Mouse (Mus musculus): ENCODE measurements around the gene Slc45a1. TPM values are rescaled to one million over a fixed set of nuclear protein-coding genes. Genes with fewer than 3 reads are reported as not detected.

Slc45a1 gene
- polyA plus RNA-seq, 1 experiment from 2014 or later = 43.8 TPM

GRCm38 (mm10) chr4:150685778-150686493, 34.0 kb upstream of the Slc45a1 start:
- ATAC-seq (ENCODE audit: low read depth) = no peak

DNA sequence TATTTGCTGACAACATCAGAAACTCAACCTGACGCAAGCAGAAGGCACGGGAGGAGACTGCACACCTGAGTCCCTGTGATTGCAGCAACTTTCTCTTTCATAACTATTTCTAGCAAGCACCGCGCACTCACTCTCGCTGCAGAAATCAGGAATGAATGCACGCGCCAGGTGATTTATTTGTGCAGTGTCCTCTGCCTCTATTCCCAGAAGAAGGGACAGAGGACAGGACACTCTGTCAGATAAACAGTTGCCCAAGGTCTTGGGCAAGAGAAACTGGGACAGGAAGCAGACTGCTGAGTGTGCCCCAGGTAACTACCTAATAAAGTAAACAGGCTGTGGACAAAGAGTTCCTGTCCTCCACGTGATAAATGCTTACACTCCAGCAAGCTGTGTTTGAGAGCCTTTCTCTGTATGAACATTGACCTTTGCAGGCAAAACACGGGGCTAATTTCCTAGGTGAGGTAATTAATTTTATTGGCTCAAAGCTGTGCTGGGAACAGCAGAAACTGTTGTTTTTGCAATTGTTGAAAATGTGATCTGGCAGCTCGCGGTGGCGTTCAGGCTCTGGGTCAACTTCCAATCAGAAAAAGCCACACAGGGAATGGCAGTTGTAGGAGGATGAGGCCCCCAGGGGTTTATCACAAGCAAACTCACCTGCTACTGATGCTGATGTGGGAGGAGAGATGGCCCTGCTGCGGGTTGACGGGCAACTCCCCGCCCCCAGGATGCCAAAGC, 33.2 kb upstream of the Slc45a1 start:
- no peaks in the 10 kb centered on the region; the same call in 1 of the 2 replicates for H3K9me3 ChIP-seq (ENCODE audit: control insufficient read depth, low read length)
- peaks cover 13% of the 10 kb centered on the region; the same call in 1 of the 2 replicates for H3K4me1 ChIP-seq (ENCODE audit: control insufficient read depth, insufficient read depth, low read length)
- H3K4me3 ChIP-seq (ENCODE audit: low read depth, low read length) = no peak overlapping the region
- no peak overlapping the region for H3K4me2 ChIP-seq (ENCODE audit: low read depth, low read length)
- peak overlapping the region; percentile 4; the same call in 1 of the 2 replicates for H3K27ac ChIP-seq (ENCODE audit: low read depth, low read length)
- H3K9ac ChIP-seq (replicated peaks; ENCODE audit: low read depth, low read length) = no peak overlapping the region
- H3K27me3 ChIP-seq (ENCODE audit: control insufficient read depth, insufficient read depth, low read length) = no peaks in the 10 kb centered on the region
- WGBS = 38% methylated on average over 15 of the region's 15 CpGs
- H3K36me3 ChIP-seq (ENCODE audit: control insufficient read depth, insufficient read depth, low read length) = no peaks in the 10 kb centered on the region
- ATAC-seq (ENCODE audit: low read depth) = no peak

More at GRCm38 (mm10) chr4:150685778-150686493, 34.0 kb upstream of the Slc45a1 start:
- H3K4me3 ChIP-seq (ENCODE audit: low read depth, low read length) = no peak overlapping the region
- H3K36me3 ChIP-seq (ENCODE audit: control insufficient read depth, insufficient read depth, low read length) = no peaks in the 10 kb centered on the region
- no peak overlapping the region for H3K9ac ChIP-seq (replicated peaks; ENCODE audit: low read depth, low read length)
- H3K27me3 ChIP-seq (ENCODE audit: control insufficient read depth, insufficient read depth, low read length) = no peaks in the 10 kb centered on the region
- no peaks in the 10 kb centered on the region; the same call in 1 of the 2 replicates for H3K9me3 ChIP-seq (ENCODE audit: control insufficient read depth, low read length)
- H3K4me2 ChIP-seq (ENCODE audit: low read depth, low read length) = no peak overlapping the region
- WGBS = 43% methylated on average over 7 of the region's 8 CpGs
- H3K27ac ChIP-seq (ENCODE audit: low read depth, low read length) = peak overlapping the region; percentile 4; the same call in 1 of the 2 replicates
- peaks cover 13% of the 10 kb centered on the region; the same call in 1 of the 2 replicates for H3K4me1 ChIP-seq (ENCODE audit: control insufficient read depth, insufficient read depth, low read length)

DNA sequence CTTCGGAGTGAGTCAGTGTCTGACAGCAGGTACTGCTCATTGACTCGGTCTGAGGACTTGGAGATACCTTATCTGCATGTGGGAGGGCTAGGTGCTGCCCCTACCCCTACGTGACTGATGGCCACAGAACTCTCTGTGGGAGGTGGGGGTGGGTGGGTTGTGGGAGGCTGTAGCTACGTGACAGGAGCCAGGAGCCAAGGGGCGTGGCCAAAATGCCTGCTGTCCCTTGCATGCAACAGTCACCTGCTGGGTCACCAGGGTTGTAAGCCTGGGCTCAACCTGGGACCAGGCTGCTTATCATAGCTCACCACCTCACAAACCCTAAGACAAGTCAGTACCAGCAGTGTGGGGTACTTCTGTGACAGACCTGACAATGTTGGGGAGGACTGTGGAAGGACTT, 28.4 kb upstream of the Slc45a1 start:
- Histone ChIP-seq H3K36me3 (ENCODE audit: control insufficient read depth, insufficient read depth, low read length) (no peaks in the 10 kb centered on the region), H3K9me3 (ENCODE audit: control insufficient read depth, low read length) (no peaks in the 10 kb centered on the region; the same call in 1 of the 2 replicates), H3K27me3 (ENCODE audit: control insufficient read depth, insufficient read depth, low read length) (no peaks in the 10 kb centered on the region), H3K4me1 (ENCODE audit: control insufficient read depth, insufficient read depth, low read length) (peaks cover 2% of the 10 kb centered on the region; the same call in 1 of the 2 replicates), H3K27ac (ENCODE audit: low read depth, low read length) (no peak overlapping the region), H3K9ac (replicated peaks; ENCODE audit: low read depth, low read length) (no peak overlapping the region), H3K4me2 (ENCODE audit: low read depth, low read length) (no peak overlapping the region), H3K4me3 (ENCODE audit: low read depth, low read length) (no peak overlapping the region)
- no peak for ATAC-seq (ENCODE audit: low read depth)
- 83% methylated on average over 5 of the region's 5 CpGs for WGBS

DNA sequence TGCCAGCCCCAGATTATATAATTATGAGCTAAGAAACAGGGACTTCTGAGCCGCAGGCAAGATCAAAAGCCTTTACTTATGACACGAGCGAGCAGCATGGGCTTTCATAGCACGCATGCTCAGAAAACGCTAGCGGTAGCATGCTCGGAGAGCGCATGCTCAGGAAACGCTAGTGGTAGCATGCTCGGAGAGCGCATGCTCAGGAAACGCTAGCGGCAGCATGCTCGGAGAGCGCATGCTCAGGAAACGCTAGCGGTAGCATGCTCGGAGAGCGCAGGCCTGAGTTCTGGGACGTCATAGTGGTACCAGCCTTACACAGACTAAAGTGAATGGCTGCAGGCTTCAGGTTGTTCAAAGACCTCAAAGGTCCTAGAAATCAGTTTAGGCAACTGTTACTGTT, 26.8 kb upstream of the Slc45a1 start:
- Histone ChIP-seq H3K9me3 (ENCODE audit: control insufficient read depth, low read length) (no peaks in the 10 kb centered on the region; the same call in 1 of the 2 replicates), H3K36me3 (ENCODE audit: control insufficient read depth, insufficient read depth, low read length) (no peaks in the 10 kb centered on the region), H3K27ac (ENCODE audit: low read depth, low read length) (no peak overlapping the region), H3K27me3 (ENCODE audit: control insufficient read depth, insufficient read depth, low read length) (no peaks in the 10 kb centered on the region), H3K4me2 (ENCODE audit: low read depth, low read length) (no peak overlapping the region), H3K4me1 (ENCODE audit: control insufficient read depth, insufficient read depth, low read length) (no peaks in the 10 kb centered on the region), H3K9ac (replicated peaks; ENCODE audit: low read depth, low read length) (no peak overlapping the region), H3K4me3 (ENCODE audit: low read depth, low read length) (no peak overlapping the region)
- 97% methylated on average over 20 of the region's 20 CpGs for WGBS
- ATAC-seq (ENCODE audit: low read depth) = no peak

GRCm38 (mm10) chr4:150677846-150678224, 25.9 kb upstream of the Slc45a1 start:
- H3K4me1 ChIP-seq (ENCODE audit: control insufficient read depth, insufficient read depth, low read length) = no peaks in the 10 kb centered on the region
- H3K27me3 ChIP-seq (ENCODE audit: control insufficient read depth, insufficient read depth, low read length) = no peaks in the 10 kb centered on the region
- H3K4me2 ChIP-seq (ENCODE audit: low read depth, low read length) = no peak overlapping the region
- no peaks in the 10 kb centered on the region; the same call in 1 of the 2 replicates for H3K9me3 ChIP-seq (ENCODE audit: control insufficient read depth, low read length)
- peak; percentile 18; the same call in 1 of the 2 replicates for ATAC-seq (ENCODE audit: low read depth)
- no peak overlapping the region for H3K4me3 ChIP-seq (ENCODE audit: low read depth, low read length)
- no peaks in the 10 kb centered on the region for H3K36me3 ChIP-seq (ENCODE audit: control insufficient read depth, insufficient read depth, low read length)
- H3K27ac ChIP-seq (ENCODE audit: low read depth, low read length) = peak overlapping the region; percentile 80
- WGBS = 14% methylated on average over 2 of the region's 4 CpGs
- no peak overlapping the region for H3K9ac ChIP-seq (replicated peaks; ENCODE audit: low read depth, low read length)

- Histone ChIP-seq H3K9ac (replicated peaks; ENCODE audit: low read depth, low read length) (no peak overlapping the region), H3K27me3 (ENCODE audit: control insufficient read depth, insufficient read depth, low read length) (no peaks in the 10 kb centered on the region), H3K4me1 (ENCODE audit: control insufficient read depth, insufficient read depth, low read length) (no peaks in the 10 kb centered on the region), H3K4me3 (ENCODE audit: low read depth, low read length) (no peak overlapping the region), H3K9me3 (ENCODE audit: control insufficient read depth, low read length) (no peaks in the 10 kb centered on the region; the same call in 1 of the 2 replicates), H3K4me2 (ENCODE audit: low read depth, low read length) (no peak overlapping the region), H3K36me3 (ENCODE audit: control insufficient read depth, insufficient read depth, low read length) (no peaks in the 10 kb centered on the region), H3K27ac (ENCODE audit: low read depth, low read length) (peak overlapping the region; percentile 80)
- peak; percentile 68 for ATAC-seq (ENCODE audit: low read depth)
- WGBS = 15% methylated on average over 10 of the region's 10 CpGs
These were observed 25.3 kb upstream of the Slc45a1 start for GRCm38 (mm10) chr4:150677126-150677845.

DNA sequence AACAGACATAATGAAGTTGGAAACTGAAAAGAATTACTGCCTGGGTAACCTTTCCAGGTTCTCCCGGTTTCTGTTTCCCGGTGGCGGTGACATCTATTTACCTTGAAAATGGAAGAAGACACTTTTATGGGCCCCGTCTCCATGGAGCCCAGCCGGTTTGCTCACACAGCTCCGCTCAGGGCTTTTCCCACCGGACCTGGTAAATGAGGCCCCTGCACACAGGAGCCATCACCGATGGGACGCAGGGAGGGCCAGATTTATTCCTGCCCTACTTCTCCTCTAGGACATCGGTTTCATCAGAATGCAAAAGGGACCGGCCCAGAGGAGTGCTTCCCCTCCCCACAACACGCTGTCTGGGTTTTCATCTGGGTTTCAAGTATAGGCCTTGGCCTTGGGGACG, 24.1 kb upstream of the Slc45a1 start:
- H3K4me3 ChIP-seq (ENCODE audit: low read depth, low read length) = no peak overlapping the region
- H3K36me3 ChIP-seq (ENCODE audit: control insufficient read depth, insufficient read depth, low read length) = no peaks in the 10 kb centered on the region
- H3K9me3 ChIP-seq (ENCODE audit: control insufficient read depth, low read length) = no peaks in the 10 kb centered on the region; the same call in 1 of the 2 replicates
- H3K9ac ChIP-seq (replicated peaks; ENCODE audit: low read depth, low read length) = no peak overlapping the region
- WGBS = 12% methylated on average over 13 of the region's 13 CpGs
- no peaks in the 10 kb centered on the region for H3K27me3 ChIP-seq (ENCODE audit: control insufficient read depth, insufficient read depth, low read length)
- no peak overlapping the region for H3K4me2 ChIP-seq (ENCODE audit: low read depth, low read length)
- H3K4me1 ChIP-seq (ENCODE audit: control insufficient read depth, insufficient read depth, low read length) = no peaks in the 10 kb centered on the region
- peak overlapping the region; percentile 80 for H3K27ac ChIP-seq (ENCODE audit: low read depth, low read length)
- peak; percentile 86 for ATAC-seq (ENCODE audit: low read depth)

- ATAC-seq (ENCODE audit: low read depth) = no peak
- no peaks in the 10 kb centered on the region for H3K4me1 ChIP-seq (ENCODE audit: control insufficient read depth, insufficient read depth, low read length)
- peak overlapping the region; percentile 71 for H3K27ac ChIP-seq (ENCODE audit: low read depth, low read length)
- H3K9me3 ChIP-seq (ENCODE audit: control insufficient read depth, low read length) = no peaks in the 10 kb centered on the region
- H3K9ac ChIP-seq (replicated peaks; ENCODE audit: low read depth, low read length) = no peak overlapping the region
- no peak overlapping the region for H3K4me3 ChIP-seq (ENCODE audit: low read depth, low read length)
- H3K27me3 ChIP-seq (ENCODE audit: control insufficient read depth, insufficient read depth, low read length) = no peaks in the 10 kb centered on the region
- 54% methylated on average over 10 of the region's 10 CpGs for WGBS
- no peak overlapping the region for H3K4me2 ChIP-seq (ENCODE audit: low read depth, low read length)
- no peaks in the 10 kb centered on the region for H3K36me3 ChIP-seq (ENCODE audit: control insufficient read depth, insufficient read depth, low read length)
These were observed 23.3 kb upstream of the Slc45a1 start for GRCm38 (mm10) chr4:150675274-150675673.
